Mouse (Mus musculus): ENCODE measurements at regions not wholly inside any gene's neighbourhood (a gene's known extent, or its start where the extent isn't known, plus 50 kb on each side); places are given as distances from the start of the nearest gene placed in this dataset.

- TF ChIP-seq POLR2A (IDR thresholded peaks at IDR 0.05; ENCODE audit: low read depth, low read length) = no peak
- no peak for TF ChIP-seq CTCF (conservative IDR thresholded peaks at IDR 0.05; ENCODE audit: insufficient read depth, insufficient read length, low read depth, low read length)
Measured at GRCm38 (mm10) chr10:96696571-96696970, 79.8 kb downstream of the Btg1 start.

Measured in kidney, adult 2 months (tissue).